Mouse (Mus musculus) layer of hippocampus, adult 8-10 months (tissue): ENCODE measurements around the gene Pin1rt1. TPM values are rescaled to one million over a fixed set of nuclear protein-coding genes. Genes with fewer than 3 reads are reported as not detected.
A peak's percentile ranks its signal among the peaks of the same experiment; 100 is the strongest.

Experiments used
- DNase-seq, 2 experiments: peaks; one replicate each; pipeline ENCODE4 v3.0.0; 2022; ENCODE audit warnings: low spot score in 2 of 2
- total RNA-seq, 4 experiments: library from RNA; stranded (reverse); gene quantifications; 2 replicates each; pipeline ENCODE4 v1.2.4; 2022

Gene Pin1rt1
- total RNA-seq, 4 experiments from 2014 or later = not detected

DNA sequence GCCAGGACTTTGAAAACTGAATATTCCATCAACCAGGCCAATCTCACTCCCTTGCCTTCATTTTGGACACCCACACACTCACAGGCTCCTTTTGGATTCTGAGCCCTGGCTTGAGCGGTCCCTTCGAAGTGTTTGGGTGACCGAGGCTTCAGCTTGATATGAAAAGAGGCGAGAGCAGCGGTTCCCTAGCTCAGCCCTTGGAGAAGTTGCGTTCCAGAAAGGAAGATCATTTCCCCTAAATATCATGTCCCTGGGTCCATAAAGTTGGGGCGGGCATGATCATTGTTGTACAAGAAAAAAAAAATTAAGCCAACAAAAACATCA lies 3.7 kb downstream of the Pin1rt1 start:
- no peak for DNase-seq

DNA sequence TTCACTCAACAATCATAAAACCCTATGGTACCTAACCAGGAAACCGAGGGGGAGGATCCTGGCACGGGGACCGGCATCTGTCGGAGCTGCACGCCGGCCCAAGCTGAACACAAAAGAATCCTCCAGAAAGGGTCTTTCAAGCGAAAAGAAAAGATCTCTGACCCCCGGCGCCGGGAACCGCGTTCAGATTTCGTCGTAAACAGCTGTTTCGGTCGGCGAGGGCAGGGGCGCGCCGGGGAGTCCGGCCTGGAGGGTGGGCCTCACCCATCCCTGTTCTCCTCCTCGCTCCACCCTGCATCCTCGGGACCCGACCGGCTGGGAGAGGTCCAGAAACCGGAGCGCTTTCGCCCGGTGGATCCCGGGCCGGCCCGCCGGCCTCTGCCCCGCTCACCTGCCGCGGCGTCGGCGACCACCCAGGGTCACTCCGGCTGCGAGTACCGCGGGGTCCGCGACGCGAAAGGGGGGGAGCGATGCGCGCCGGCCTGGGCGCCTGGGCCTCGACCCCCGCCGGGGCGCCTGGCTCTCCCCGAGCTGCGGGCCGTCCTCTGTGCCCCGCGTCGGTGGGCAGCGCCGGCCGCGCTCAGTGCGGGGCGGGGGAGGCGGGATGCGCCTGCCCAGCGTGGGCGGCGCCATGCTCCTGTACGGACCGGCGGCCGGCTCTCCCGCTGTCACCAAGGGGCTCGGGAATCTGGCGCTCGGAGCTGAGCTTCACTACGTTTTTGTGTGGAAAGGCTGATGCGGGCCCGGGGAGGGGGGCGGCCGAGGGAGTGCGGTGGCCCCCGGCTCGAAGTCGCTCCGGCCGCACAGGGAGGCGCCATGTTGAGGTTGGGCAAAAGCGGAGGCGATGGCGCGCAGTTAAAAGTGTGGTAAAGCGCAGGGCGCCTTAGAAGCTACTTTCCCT lies 4.3 kb downstream of the Pin1rt1 start, which contains the start of gene Tcp11l1:
Gene Tcp11l1, minus strand, starts transcription at position 585 of the 901 bp plus-strand sequence.
- DNase-seq = peak; percentile 52 to 72

DNA sequence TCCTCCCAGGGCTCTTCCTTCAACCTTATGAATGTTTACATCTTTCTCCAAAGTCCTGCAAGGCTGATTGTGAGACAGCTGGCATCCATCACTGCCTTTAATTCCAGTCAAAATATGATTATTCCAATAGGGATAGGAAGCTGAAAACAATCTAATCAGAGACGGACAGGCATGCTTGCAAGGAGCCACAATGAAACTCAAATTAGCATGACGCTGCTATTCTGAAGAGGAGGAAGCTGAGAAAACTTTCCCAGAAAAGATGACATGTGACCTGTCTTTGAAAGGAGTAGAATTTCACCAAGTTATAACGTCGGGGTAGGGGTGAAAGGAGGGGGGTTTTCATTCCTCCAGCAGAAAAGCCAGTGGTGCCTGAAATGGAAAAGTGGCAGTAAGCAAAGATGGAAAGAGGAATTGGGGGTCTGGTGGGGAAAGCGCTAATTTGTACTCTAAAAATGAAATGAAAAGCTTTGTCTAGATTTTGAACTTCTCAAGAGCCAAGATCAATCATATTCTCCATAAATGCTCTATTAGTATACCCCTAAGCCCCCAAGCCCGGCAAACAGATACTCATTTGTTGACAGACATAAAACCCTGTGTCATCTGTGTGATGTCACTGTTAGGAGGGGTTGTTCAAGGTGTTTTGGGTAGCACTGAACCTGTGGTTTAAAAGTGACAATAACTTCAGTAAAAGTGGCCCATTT lies 5.4 kb downstream of the Pin1rt1 start:
- DNase-seq = no peak

DNA sequence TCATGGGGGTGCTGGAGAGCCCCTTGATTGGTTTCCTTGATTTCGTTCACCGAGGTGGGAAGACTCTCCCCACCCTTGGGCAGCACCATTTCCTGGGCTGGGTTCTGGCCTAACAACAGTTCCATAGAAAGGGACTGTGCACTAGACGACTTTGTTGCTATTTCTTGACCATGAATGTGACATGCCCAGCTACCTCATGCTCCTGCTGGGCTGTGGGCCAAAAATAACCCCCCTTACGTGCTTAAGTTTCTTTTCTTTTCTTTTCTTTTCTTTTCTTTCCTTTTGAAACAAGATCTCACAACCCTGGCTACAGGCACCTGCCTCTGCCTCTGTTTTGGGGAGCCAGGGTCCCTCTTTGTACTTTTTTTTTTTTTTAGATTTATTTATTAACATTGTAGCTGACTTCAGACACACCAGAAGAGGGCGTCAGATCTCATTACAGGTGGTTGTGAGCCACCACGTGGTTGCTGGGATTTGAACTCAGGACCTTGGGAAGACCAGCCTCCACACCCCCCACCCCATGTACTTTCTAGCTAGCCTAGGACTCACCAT lies 6.3 kb downstream of the Pin1rt1 start:
- DNase-seq = no peak

DNA sequence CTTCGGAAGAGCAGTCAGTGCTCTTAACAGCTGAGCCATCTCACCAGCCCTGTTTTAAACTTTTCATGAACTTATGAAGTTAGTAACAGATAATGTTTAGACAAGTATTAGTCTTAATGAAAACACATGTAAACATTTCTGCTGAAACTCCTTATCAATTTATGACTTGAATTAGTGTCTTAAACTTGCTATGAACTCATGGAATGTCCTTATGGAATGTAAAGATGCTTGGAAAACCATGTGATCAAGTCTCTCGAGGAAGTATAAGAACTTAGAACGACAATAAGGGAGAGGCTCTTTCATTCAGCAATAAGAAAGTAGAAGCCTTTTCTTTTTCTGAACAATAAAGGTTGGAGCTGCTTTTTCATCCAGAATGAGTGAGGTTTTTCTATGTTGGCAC lies 11.8 kb downstream of the Pin1rt1 start:
- DNase-seq = no peak

DNA sequence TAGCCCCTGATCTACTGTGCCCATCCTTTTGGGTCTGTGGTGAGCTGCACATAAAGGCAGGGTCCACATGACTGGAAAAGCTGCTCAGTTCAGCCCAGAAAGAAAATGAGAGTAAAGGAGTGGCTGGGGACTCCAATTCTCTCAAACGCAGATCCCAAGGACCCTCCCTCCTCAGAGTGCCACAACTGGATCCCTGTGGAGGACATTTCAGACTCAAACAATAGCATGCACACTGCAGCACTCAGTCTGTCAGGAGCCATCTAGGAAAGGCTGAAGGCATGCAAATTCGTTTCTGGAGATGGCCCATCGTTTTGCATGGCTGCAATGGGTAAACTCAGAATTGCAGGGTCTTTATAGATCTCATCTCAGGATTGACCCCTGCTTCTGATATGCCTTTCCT lies 13.0 kb downstream of the Pin1rt1 start:
- no peak for DNase-seq

DNA sequence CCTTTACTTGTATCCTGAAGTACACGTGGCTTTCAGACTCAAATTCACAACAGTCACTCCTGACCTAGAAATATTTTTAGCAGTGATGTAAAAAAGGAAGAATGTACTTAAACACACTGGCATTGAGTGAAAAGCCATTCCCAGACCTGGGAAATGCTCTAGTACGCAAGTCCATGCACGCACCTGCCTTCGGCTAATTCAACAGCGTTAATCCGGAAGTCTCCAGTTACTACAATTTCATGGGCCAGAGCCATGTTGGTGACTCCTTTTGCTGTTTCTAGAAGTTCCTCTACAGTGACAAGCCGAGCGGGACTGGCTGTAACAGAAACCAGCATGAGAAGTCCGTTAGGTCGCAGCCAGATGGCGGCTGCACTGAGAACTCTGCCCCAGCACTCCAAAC lies 16.5 kb downstream of the Pin1rt1 start:
- no peak for DNase-seq

DNA sequence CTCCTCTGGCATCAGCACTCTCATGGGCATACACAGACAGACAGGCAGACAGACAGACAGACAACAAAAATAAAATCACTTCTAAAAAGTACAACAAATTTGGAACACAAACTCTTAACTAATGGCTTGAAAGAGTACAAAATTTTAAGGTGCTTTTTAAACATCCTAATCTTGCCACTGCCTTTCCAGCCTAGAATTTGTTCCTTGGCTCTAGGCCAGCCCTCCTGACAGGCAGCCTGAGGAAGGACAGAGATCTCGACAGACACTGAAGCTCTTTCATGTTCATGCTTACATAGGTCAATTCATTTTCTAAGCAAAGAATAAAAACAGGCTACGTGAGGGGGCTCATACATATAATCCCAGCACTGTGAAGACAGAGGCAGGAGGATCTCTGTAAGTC lies 23.6 kb downstream of the Pin1rt1 start:
- DNase-seq = no peak

DNA sequence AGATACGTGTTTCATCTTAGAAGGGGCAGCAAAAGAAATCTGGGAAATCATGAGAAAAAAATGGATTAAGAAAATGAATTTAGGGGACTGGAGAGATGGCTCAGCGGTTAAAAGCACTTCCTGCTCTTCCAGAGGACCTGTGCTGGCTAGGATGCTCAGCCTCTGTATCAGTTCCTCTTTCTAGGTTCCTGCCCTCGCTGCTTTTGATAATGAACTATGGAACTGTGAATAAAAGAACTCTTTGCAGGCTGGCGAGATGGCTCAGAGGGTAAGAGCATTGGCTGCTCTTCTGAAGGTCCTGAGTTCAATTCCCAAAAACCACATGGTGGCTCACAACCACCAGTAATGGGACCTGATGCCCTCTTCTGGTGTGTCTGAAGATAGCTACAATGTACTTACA lies 25.5 kb downstream of the Pin1rt1 start:
- no peak for DNase-seq

DNA sequence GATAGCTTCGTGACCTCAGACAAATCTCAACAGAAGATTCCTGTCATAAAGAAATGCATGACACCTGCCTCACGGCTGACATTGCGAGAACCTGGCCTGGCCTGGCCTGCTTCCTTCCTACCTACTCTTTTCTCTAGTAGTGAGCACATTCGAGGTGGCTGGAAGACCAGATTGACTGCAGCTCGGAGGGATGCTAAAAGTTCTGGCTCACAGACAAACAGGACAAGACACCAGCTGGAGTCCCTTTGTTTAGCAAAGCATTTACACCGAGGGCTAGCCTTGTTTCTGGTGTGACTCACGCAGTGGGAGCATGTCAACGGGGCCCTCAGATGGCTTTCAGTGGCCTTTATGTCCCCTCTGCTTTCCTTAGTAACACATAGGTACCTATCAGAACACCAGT lies 27.5 kb downstream of the Pin1rt1 start:
- DNase-seq = no peak

DNA sequence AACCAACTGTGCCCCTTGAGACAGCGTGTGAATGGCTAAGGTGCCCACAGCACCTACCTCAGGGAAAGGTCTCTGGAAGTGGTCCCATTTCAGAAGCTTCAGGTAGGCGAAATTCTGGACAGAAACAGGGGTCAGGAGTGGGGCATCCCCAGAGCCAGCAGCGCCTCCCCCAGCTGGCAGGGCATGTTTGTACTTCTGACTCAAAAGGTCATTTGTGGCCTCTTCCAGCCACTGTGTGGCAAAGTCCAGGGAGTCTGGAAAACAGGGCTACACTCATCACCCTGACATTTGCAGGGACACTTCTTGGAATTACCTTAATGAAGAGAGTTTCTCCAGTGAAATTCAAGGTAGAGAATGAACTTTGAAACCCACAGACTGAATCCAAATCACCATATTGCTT lies 27.9 kb downstream of the Pin1rt1 start:
- DNase-seq = no peak

DNA sequence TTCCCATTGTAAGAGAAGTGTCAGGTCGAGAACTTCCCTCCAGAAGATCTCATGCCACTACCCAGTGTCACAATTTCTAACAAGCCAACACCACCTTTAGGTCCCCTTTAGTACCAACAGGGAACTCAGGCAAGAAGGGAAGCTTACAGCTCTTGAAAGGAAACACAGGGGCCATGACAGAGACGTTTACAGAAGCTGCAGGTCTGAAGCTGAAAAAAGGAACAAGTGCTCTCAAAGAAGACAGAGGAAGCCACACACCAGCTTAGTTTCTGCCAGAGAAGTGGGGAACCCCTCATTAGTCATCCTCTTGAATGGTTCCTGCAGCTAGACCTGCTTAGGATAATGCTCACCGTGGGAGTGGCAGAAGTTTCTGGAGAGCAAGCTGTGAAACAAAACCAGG lies 28.9 kb downstream of the Pin1rt1 start:
- no peak for DNase-seq

DNA sequence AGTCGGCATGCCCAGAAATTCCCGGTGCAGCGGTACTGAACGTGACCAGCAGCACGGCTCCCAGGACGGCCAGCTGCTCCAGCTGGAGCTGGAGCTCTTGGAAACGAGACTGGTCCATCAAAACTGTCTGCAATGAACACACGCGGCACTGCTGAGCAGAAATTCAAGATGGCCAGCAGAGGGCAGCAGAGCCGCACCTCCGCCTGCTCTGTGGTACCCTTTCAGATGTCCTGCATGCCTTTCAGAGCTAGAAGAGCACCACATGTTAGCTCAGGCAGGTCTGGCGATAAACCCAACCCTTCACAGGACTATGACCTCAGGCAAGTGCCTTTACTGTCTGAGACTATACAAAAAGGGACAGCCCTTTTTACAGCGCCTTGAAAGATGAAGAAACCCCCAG lies 30.8 kb downstream of the Pin1rt1 start:
- DNase-seq = peak; percentile 63 to 79

DNA sequence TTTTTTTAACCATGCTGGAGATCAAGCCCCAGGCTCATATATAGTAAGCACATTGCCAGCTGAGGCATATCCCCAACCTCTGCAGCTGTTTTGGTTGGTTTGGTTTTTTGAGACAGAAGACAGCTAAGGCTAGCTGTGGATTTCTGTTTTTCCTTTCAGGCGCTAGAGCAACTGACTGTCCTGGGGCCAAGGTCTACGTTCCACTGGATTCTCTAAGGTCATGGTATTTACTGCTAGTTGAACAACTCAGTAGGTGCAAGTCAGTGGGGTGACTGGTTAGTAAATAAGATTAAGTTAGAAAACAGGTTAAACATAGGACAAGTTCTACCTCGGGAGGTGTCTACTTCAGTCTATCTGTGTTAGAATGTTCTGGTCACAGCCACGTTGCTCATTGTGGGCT lies 31.4 kb downstream of the Pin1rt1 start:
- DNase-seq = no peak

DNA sequence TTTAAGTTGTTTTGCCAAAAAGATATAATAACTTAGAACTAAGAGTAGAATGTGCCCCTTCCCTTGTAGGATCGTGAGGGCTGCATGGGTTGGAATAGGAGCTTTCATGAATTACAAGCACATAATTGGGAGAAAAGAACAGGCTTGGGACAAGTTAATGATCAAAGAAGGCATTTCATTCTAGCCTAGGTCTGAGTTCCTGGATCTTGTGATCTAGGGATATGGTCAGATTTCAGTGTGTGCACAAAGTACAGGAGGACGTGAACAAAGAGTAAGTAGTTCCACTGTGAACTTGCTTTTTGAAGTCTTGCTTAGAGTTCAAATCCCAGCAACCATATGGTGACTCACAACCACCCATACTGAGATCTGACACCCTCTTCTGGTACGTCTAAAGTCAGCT lies 38.9 kb downstream of the Pin1rt1 start:
- no peak for DNase-seq

DNA sequence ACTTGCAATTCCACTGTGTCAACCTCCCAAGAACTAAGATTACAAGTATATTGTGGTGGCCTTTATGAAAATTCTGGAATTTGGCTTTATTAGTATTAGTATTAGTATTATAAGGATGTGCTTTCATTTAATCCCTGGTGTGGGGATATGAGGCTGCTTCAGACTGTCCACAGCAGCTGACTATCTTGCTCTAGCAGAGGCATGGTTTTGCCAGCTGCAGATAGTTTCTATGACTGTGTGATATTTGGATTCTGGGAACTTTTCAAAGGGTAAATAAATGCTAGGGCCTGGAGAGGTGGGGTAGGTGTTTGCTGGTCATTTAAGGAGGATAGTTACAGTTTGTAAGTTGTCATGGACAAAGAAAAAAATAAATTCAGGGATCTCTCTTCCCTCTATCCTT lies 44.5 kb downstream of the Pin1rt1 start:
- no peak for DNase-seq

DNA sequence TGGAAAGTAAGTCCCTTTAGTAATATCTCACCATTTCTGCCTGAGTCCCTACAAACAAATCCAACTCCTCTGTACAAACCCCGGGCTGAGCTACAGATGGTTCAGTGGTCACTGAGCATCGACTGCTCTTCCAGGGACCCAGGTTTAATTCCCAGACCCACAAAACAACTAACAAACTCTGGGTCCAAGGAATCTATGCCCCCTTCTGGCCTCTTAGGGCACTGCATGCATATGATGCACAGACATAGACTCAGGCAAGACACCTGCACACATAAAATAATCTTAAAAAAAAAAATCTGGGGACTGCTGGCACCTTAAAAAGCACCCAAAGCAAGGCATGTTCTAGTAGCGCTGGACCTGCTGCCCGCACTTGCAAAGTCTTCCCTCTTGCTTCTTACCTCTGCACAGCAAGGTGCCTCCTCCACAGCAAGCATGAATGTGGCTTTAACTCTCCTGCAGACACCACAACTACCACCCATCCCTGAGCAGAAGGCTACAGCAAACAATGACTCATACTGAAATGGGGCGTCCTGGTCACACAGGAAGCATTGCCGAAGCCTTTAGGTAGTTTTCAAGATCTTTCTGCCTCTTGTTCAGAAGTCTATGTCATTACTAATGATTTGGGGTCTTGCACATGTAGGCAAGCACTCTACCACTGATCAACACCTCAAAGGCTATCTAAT lies 46.9 kb downstream of the Pin1rt1 start:
- DNase-seq = no peak

Other genes starting within 250 kb of the Pin1rt1 start
- gene Hipk3, start 221.9 kb downstream of the Pin1rt1 start, total RNA-seq = 10 to 100 TPM; 70.7 to 78.3 (median 74.8) TPM
- gene Cstf3, start 125.9 kb downstream of the Pin1rt1 start, total RNA-seq = 10 to 100 TPM; 37.5 to 48.0 (median 44.4) TPM
- 10 to 100 TPM; 39.0 to 53.4 (median 42.7) TPM for gene Tcp11l1, start 4.2 kb downstream of the Pin1rt1 start, total RNA-seq
- gene Depdc7, start 26.5 kb upstream of the Pin1rt1 start, total RNA-seq = 1 to 10 TPM; 2.6 to 3.6 (median 3.2) TPM
- gene Qser1, start 100.4 kb upstream of the Pin1rt1 start, total RNA-seq = 10 to 100 TPM; 10.3 to 12.0 (median 11.2) TPM
- 1 to 10 TPM in 2 of 4 experiments, under 1 TPM in 2; 0.85 to 2.0 (median 1.2) TPM for gene Prrg4, start 133.5 kb upstream of the Pin1rt1 start, total RNA-seq
- 1 to 10 TPM in 1 of 4 experiments, not detected in 3; 1.4 TPM for gene Ccdc73, start 151.4 kb upstream of the Pin1rt1 start, total RNA-seq